Mouse (Mus musculus): Measurements from ENCODE around the gene Ubiad1. TPM values are rescaled to one million over a fixed set of nuclear protein-coding genes. Genes with fewer than 3 reads are reported as not detected.

Ubiad1 gene
- polyA plus RNA-seq, 1 experiment from 2014 or later: 20.4 TPM

DNA sequence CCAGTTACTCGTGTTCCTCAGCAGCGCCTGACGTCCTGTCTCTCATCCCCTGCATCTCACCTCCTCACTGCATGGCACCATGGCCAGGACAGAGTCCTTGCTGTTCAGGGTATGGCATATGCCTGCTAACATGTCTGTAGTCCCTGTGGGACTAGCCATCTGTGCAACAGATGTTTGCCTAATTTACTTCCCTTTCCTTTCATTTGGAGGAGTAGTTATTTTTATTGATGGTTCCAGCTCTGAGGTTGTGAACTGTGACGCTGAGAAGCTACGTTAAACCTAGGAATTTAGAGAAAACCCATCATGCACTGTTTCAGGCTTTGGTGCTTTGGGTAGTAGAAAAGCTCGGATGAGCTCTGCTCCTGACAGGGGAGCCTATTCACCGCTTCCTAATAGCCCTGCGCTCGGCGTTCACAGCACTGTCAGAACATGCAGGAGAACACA is 26.8 kb upstream of the Ubiad1 start:
- no peak for ATAC-seq
- Histone ChIP-seq H3K27me3 (replicated peaks; ENCODE audit: control insufficient read depth, insufficient read depth, low read length) (no peaks in the 10 kb centered on the region), H3K9ac (replicated peaks; ENCODE audit: low read depth, low read length) (no peak overlapping the region), H3K4me2 (ENCODE audit: low read length) (no peak overlapping the region), H3K9me3 (ENCODE audit: control insufficient read depth, low read length) (no peaks in the 10 kb centered on the region), H3K27ac (ENCODE audit: low read length) (no peak overlapping the region), H3K4me1 (replicated peaks; ENCODE audit: control insufficient read depth, insufficient read depth, low read length) (no peaks in the 10 kb centered on the region), H3K4me3 (replicated peaks; ENCODE audit: low read length) (no peak overlapping the region), H3K36me3 (ENCODE audit: control insufficient read depth, insufficient read depth) (peaks cover 58% of the 10 kb centered on the region)
- WGBS: 80% methylated on average over 10 of the region's 10 CpGs

DNA sequence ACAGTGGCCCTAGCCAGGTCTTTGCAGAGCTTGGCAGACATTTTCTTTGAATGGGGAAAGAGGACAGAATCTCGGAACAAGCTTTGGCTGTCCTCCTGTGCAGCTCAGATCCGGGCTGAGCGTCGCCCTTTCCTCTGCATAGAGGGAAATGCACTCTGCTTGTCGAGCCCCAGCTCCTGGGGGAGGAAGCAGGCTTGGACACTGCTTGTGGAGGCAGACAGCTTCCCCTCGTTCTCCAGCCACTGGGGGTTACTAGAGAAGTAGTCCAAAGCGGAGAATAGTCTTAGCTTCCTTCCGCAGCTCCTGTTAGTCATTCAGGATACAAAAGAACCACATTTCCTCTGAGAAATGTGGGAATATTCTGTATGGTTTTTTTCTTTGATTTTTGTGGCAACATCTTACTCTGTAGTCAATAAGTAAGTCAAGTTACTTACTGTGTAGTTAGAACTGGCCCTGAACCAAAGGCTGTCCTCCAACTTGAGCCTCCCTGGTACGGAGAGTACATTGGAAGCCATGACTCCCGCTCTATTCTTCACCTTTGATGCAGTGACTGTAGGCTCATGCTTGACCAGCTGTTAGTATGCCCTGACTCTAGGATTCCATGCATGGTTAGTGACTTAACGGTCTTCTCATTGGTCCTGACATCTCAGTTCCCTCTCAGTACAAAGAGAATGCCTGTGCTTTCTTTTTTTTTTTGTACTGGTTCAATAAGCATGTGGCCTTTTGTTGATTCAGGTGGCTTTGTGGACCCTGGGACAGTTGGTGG is 25.1 kb upstream of the Ubiad1 start:
- peaks cover 58% of the 10 kb centered on the region for H3K36me3 ChIP-seq (ENCODE audit: control insufficient read depth, insufficient read depth)
- no peak overlapping the region for H3K4me3 ChIP-seq (replicated peaks; ENCODE audit: low read length)
- no peak overlapping the region for H3K9ac ChIP-seq (replicated peaks; ENCODE audit: low read depth, low read length)
- H3K27ac ChIP-seq (ENCODE audit: low read length): no peak overlapping the region
- no peaks in the 10 kb centered on the region for H3K9me3 ChIP-seq (ENCODE audit: control insufficient read depth, low read length)
- H3K4me1 ChIP-seq (replicated peaks; ENCODE audit: control insufficient read depth, insufficient read depth, low read length): no peaks in the 10 kb centered on the region
- no peak overlapping the region for H3K4me2 ChIP-seq (ENCODE audit: low read length)
- 91% methylated on average over 11 of the region's 11 CpGs for WGBS
- no peak for ATAC-seq
- H3K27me3 ChIP-seq (replicated peaks; ENCODE audit: control insufficient read depth, insufficient read depth, low read length): no peaks in the 10 kb centered on the region

DNA sequence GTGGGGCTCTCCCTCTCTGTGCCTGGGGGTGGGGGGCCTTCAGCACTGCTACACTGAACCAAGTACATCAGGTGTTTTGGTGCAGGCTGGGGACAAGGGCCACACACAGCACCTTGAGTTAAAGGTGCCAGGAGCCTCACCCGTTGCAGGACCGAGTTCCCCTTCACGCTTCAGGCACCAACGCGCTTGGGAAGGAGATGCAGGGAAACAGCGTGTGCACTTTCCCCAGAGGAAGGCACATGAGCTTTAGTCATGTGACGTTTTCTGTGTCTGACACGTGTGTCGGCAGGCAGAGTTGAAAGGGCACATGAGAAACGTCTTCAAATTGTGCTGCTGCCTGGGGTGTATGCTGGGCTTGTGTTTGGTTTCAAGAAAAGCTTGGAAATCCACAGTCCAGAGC is 23.8 kb upstream of the Ubiad1 start:
- ATAC-seq: no peak
- H3K9ac ChIP-seq (replicated peaks; ENCODE audit: low read depth, low read length): no peak overlapping the region
- H3K4me1 ChIP-seq (replicated peaks; ENCODE audit: control insufficient read depth, insufficient read depth, low read length): no peaks in the 10 kb centered on the region
- 94% methylated on average over 10 of the region's 10 CpGs for WGBS
- peaks cover 68% of the 10 kb centered on the region for H3K36me3 ChIP-seq (ENCODE audit: control insufficient read depth, insufficient read depth)
- H3K4me2 ChIP-seq (ENCODE audit: low read length): no peak overlapping the region
- H3K4me3 ChIP-seq (replicated peaks; ENCODE audit: low read length): no peak overlapping the region
- H3K9me3 ChIP-seq (ENCODE audit: control insufficient read depth, low read length): no peaks in the 10 kb centered on the region
- H3K27ac ChIP-seq (ENCODE audit: low read length): no peak overlapping the region
- H3K27me3 ChIP-seq (replicated peaks; ENCODE audit: control insufficient read depth, insufficient read depth, low read length): no peaks in the 10 kb centered on the region

DNA sequence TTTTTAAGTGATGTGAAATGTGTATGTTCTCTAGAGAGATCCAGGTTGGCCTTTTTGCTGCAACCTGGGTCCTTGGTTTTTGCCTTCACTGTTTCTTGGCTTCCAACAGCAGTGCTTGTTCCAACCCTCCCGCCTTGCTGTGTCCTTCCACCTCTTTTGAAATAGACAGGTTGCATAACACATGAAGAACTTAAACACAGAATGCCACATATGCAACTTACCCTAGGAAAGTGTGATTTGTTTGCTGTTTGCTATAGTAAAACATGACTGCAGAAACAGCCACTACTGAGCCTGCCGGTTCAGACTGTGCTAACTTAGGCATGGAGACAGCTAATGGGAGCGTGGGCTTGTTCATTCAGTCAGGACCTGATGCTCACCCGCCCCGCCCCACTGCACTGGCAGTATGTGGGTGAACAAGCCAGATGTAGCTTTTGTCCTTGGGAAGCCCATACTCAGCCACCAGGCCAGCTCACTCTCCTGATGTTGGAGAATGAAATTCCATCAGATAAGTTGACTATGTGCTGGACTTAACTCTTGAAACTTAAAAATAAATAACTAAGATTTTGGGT is 22.0 kb upstream of the Ubiad1 start:
- no peak for ATAC-seq
- H3K9ac ChIP-seq (replicated peaks; ENCODE audit: low read depth, low read length): no peak overlapping the region

DNA sequence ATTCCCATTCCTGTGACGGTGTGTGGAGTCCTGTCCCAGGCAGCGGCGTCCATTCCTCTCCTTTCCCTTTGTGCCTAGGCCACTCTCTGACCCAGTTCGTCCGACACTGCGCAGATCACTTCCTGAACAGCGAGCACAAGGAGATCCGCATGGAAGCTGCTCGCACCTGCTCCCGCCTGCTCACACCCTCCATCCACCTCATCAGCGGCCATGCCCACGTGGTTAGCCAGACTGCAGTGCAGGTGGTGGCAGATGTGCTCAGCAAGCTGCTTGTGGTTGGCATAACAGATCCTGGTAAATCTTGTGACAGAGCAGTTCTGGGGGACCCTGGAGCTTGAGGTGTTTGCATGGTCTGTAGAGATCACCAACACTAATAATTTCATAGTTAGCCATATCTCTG is 20.3 kb upstream of the Ubiad1 start:
- no peak for ATAC-seq
- H3K4me2 ChIP-seq (ENCODE audit: low read length): no peak overlapping the region

More for the DNA sequence above, 22.0 kb upstream of the Ubiad1 start:
- Histone ChIP-seq H3K4me2 (ENCODE audit: low read length) (no peak overlapping the region), H3K27ac (ENCODE audit: low read length) (no peak overlapping the region), H3K27me3 (replicated peaks; ENCODE audit: control insufficient read depth, insufficient read depth, low read length) (no peaks in the 10 kb centered on the region), H3K9me3 (ENCODE audit: control insufficient read depth, low read length) (no peaks in the 10 kb centered on the region), H3K36me3 (ENCODE audit: control insufficient read depth, insufficient read depth) (peaks cover 65% of the 10 kb centered on the region), H3K4me3 (replicated peaks; ENCODE audit: low read length) (no peak overlapping the region), H3K4me1 (replicated peaks; ENCODE audit: control insufficient read depth, insufficient read depth, low read length) (no peaks in the 10 kb centered on the region)
- WGBS: 90% methylated on average over 5 of the region's 5 CpGs

DNA sequence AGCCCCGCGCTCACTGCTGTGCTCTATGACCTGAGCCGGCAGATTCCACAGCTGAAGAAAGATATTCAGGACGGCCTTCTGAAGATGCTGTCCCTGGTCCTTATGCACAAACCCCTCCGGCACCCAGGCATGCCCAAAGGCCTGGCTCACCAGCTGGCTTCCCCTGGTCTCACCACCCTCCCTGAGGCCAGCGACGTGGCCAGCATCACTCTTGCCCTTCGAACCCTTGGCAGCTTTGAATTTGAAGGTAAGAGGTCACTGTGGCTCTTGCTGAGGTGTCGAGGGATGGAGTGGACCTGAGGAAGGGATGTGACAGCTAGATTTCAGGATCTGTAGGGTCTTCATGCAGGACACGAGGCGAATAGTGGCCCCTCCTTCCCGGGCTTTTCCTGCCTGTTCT is 19.7 kb upstream of the Ubiad1 start:
- H3K4me1 ChIP-seq (replicated peaks; ENCODE audit: control insufficient read depth, insufficient read depth, low read length): peaks cover 7% of the 10 kb centered on the region
- H3K4me3 ChIP-seq (replicated peaks; ENCODE audit: low read length): no peak overlapping the region
- no peak overlapping the region for H3K9ac ChIP-seq (replicated peaks; ENCODE audit: low read depth, low read length)
- no peaks in the 10 kb centered on the region for H3K9me3 ChIP-seq (ENCODE audit: control insufficient read depth, low read length)
- no peaks in the 10 kb centered on the region for H3K27me3 ChIP-seq (replicated peaks; ENCODE audit: control insufficient read depth, insufficient read depth, low read length)
- ATAC-seq: no peak
- no peak overlapping the region for H3K4me2 ChIP-seq (ENCODE audit: low read length)
- peaks cover 58% of the 10 kb centered on the region for H3K36me3 ChIP-seq (ENCODE audit: control insufficient read depth, insufficient read depth)
- WGBS: 95% methylated on average over 12 of the region's 12 CpGs
- H3K27ac ChIP-seq (ENCODE audit: low read length): no peak overlapping the region

More for the DNA sequence above, 20.3 kb upstream of the Ubiad1 start:
- no peaks in the 10 kb centered on the region for H3K9me3 ChIP-seq (ENCODE audit: control insufficient read depth, low read length)
- H3K4me3 ChIP-seq (replicated peaks; ENCODE audit: low read length): no peak overlapping the region
- H3K27me3 ChIP-seq (replicated peaks; ENCODE audit: control insufficient read depth, insufficient read depth, low read length): no peaks in the 10 kb centered on the region
- 91% methylated on average over 12 of the region's 12 CpGs for WGBS
- no peak overlapping the region for H3K27ac ChIP-seq (ENCODE audit: low read length)
- no peak overlapping the region for H3K9ac ChIP-seq (replicated peaks; ENCODE audit: low read depth, low read length)
- H3K36me3 ChIP-seq (ENCODE audit: control insufficient read depth, insufficient read depth): peaks cover 55% of the 10 kb centered on the region
- H3K4me1 ChIP-seq (replicated peaks; ENCODE audit: control insufficient read depth, insufficient read depth, low read length): peaks cover 7% of the 10 kb centered on the region

DNA sequence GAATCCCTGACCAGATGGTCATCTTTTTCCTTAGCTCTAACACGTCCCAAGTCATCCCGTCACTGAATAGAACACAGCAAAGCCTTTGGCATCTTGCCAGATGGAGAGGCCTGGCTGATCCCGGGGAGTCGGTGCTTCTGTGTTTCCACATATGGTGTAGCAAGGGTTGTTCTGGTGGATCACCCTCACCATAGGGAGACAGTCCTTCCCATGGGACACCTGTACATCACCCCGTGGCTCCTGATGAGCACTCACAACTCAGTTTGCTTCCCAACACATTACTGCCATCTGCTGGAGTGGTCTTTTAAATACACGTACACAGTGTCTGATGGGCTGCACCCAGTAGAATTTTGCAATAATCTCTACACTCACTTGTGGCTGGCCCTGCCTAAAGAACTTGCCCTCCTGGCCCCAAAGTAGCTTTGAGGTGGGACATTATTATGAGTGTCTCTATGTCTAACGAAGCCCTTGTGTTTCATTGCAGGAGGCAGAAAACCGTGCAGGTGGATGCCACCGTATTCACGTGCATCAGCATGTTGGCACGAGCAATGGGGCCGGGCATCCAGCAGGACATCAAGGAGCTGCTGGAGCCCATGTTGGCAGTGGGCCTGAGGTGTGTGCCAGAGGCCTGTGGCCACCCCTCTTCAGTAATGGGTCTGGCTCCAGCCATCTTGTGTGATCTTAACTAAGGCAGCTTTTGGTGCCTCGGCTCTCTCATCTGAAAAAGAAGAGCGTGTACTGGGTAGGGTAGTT is 18.8 kb upstream of the Ubiad1 start:
- Histone ChIP-seq H3K36me3 (ENCODE audit: control insufficient read depth, insufficient read depth) (peaks cover 61% of the 10 kb centered on the region), H3K4me2 (ENCODE audit: low read length) (no peak overlapping the region), H3K4me1 (replicated peaks; ENCODE audit: control insufficient read depth, insufficient read depth, low read length) (peaks cover 7% of the 10 kb centered on the region), H3K4me3 (replicated peaks; ENCODE audit: low read length) (no peak overlapping the region), H3K9ac (replicated peaks; ENCODE audit: low read depth, low read length) (no peak overlapping the region), H3K9me3 (ENCODE audit: control insufficient read depth, low read length) (no peaks in the 10 kb centered on the region), H3K27me3 (replicated peaks; ENCODE audit: control insufficient read depth, insufficient read depth, low read length) (no peaks in the 10 kb centered on the region), H3K27ac (ENCODE audit: low read length) (no peak overlapping the region)
- peak; percentile 32; the same call in 1 of the 2 replicates for ATAC-seq
- 60% methylated on average over 14 of the region's 14 CpGs for WGBS

DNA sequence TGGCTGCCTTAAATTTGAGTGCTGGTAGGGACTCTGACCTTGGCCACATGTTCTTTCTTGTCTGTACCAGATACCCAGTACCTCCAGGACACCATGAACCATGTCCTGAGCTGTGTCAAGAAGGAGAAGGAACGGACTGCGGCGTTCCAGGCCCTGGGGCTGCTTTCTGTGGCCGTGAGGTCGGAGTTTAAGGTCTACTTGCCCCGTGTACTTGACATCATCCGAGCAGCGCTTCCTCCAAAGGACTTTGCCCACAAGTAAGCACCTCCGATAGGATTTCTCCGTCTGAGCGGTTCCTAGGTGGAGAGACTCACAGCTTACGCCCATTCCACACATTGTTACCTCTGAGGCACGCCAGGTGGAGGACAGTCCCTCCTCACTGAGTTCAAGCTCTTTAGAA is 18.1 kb upstream of the Ubiad1 start:
- H3K4me2 ChIP-seq (ENCODE audit: low read length): no peak overlapping the region
- H3K27ac ChIP-seq (ENCODE audit: low read length): no peak overlapping the region
- no peak overlapping the region for H3K9ac ChIP-seq (replicated peaks; ENCODE audit: low read depth, low read length)
- no peak for ATAC-seq
- H3K4me1 ChIP-seq (replicated peaks; ENCODE audit: control insufficient read depth, insufficient read depth, low read length): peaks cover 7% of the 10 kb centered on the region
- 96% methylated on average over 13 of the region's 13 CpGs for WGBS
- H3K4me3 ChIP-seq (replicated peaks; ENCODE audit: low read length): no peak overlapping the region
- peaks cover 60% of the 10 kb centered on the region for H3K36me3 ChIP-seq (ENCODE audit: control insufficient read depth, insufficient read depth)
- H3K9me3 ChIP-seq (ENCODE audit: control insufficient read depth, low read length): no peaks in the 10 kb centered on the region
- H3K27me3 ChIP-seq (replicated peaks; ENCODE audit: control insufficient read depth, insufficient read depth, low read length): no peaks in the 10 kb centered on the region

DNA sequence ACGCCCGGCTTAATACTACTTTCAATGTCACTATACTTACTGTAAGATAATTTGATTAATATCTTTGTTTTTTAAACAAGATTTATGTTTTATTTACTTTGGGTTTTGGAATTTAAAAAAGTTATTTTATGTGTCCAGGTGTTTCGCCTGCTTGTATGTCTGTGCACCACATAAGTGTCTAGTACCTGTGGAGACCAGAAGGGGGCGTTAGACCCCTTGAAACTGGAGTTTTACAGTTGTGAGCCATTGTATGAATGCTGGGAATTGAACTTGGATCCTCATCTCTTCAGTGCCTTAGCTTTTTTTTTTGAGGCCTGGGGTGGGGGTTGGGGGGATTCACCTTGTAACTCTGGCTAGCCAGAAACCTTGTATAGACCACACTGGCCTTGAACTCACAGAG is 17.2 kb upstream of the Ubiad1 start:
- no peaks in the 10 kb centered on the region for H3K27me3 ChIP-seq (replicated peaks; ENCODE audit: control insufficient read depth, insufficient read depth, low read length)
- no peak for ATAC-seq
- 85% methylated on average over 4 of the region's 4 CpGs for WGBS

More for the DNA sequence above, 17.2 kb upstream of the Ubiad1 start:
- Histone ChIP-seq H3K36me3 (ENCODE audit: control insufficient read depth, insufficient read depth) (peaks cover 60% of the 10 kb centered on the region), H3K9me3 (ENCODE audit: control insufficient read depth, low read length) (no peaks in the 10 kb centered on the region), H3K9ac (replicated peaks; ENCODE audit: low read depth, low read length) (no peak overlapping the region), H3K4me3 (replicated peaks; ENCODE audit: low read length) (no peak overlapping the region), H3K27ac (ENCODE audit: low read length) (no peak overlapping the region), H3K4me1 (replicated peaks; ENCODE audit: control insufficient read depth, insufficient read depth, low read length) (peaks cover 7% of the 10 kb centered on the region), H3K4me2 (ENCODE audit: low read length) (no peak overlapping the region)

Measured in forebrain, embryonic 16.5 days (tissue).